Mouse (Mus musculus) heart, adult 18-20 months (tissue): ENCODE measurements around the gene Snx33. TPM values are rescaled to one million over a fixed set of nuclear protein-coding genes. Genes with fewer than 3 reads are reported as not detected.
A peak's percentile ranks its signal among the peaks of the same experiment; 100 is the strongest.
"Not testable (repeated sequence)": the region's sequence is repeated elsewhere in the genome, so short reads cannot be mapped to it uniquely, and the experiment has no call there.

Source experiments
- DNase-seq, 2 experiments: peaks; one replicate each; pipeline ENCODE4 v3.0.0; 2021 to 2022; ENCODE audit warnings: mixed read lengths in 1 of 2
- total RNA-seq, 2 experiments: library from RNA; stranded (reverse); gene quantifications; 2 replicates each; pipeline ENCODE4 v1.2.3; 2021

Gene Snx33
- total RNA-seq, 2 experiments from 2014 or later = 7.0 to 8.2 TPM

GRCm38 (mm10) chr9:56926025-56926360 lies 2.2 kb downstream of the Snx33 start:
- DNase-seq = no peak

GRCm38 (mm10) chr9:56925291-56926024 lies 2.7 kb downstream of the Snx33 start:
- peak; percentile 23 to 35 for DNase-seq

GRCm38 (mm10) chr9:56924651-56925027 lies 3.5 kb downstream of the Snx33 start:
- peak; percentile 94 to 96 for DNase-seq

- DNase-seq = no peak
Observed at GRCm38 (mm10) chr9:56923841-56924650, 4.1 kb downstream of the Snx33 start.

GRCm38 (mm10) chr9:56922746-56923145 lies 5.4 kb downstream of the Snx33 start:
- DNase-seq = no peak

- DNase-seq = no peak
Observed at GRCm38 (mm10) chr9:56918466-56918865, 9.7 kb downstream of the Snx33 start.

GRCm38 (mm10) chr9:56917131-56917530 lies 11.0 kb downstream of the Snx33 start:
- no peak for DNase-seq

- DNase-seq = peak; percentile 62 to 71
Observed at GRCm38 (mm10) chr9:56915695-56916410, 12.3 kb downstream of the Snx33 start.

GRCm38 (mm10) chr9:56915116-56915515 lies 13.1 kb downstream of the Snx33 start:
- DNase-seq = no peak

- DNase-seq = no peak
Observed at GRCm38 (mm10) chr9:56913991-56914390, 14.2 kb downstream of the Snx33 start.

GRCm38 (mm10) chr9:56911017-56911416 lies 17.2 kb downstream of the Snx33 start:
- no peak for DNase-seq

- not testable (repeated sequence) for DNase-seq
Observed at GRCm38 (mm10) chr9:56909991-56910390, 18.2 kb downstream of the Snx33 start.

GRCm38 (mm10) chr9:56907549-56907948 lies 20.6 kb downstream of the Snx33 start:
- DNase-seq = peak in 1 of 2 experiments; percentile 28

- DNase-seq = no peak
Observed at GRCm38 (mm10) chr9:56903662-56904061, 24.5 kb downstream of the Snx33 start.

- DNase-seq = no peak
Observed at GRCm38 (mm10) chr9:56901187-56901586, 27.0 kb downstream of the Snx33 start.

GRCm38 (mm10) chr9:56900571-56900970 lies 27.6 kb downstream of the Snx33 start:
- DNase-seq = peak in 1 of 2 experiments; percentile 53

- no peak for DNase-seq
Observed at GRCm38 (mm10) chr9:56900060-56900459, 28.1 kb downstream of the Snx33 start.

- DNase-seq = no peak
Observed at GRCm38 (mm10) chr9:56899409-56899808, 28.8 kb downstream of the Snx33 start.

GRCm38 (mm10) chr9:56896779-56897178 lies 31.4 kb downstream of the Snx33 start:
- no peak for DNase-seq

GRCm38 (mm10) chr9:56894006-56894405 lies 34.2 kb downstream of the Snx33 start:
- no peak for DNase-seq

GRCm38 (mm10) chr9:56893313-56893712 lies 34.9 kb downstream of the Snx33 start:
- no peak for DNase-seq

GRCm38 (mm10) chr9:56892111-56892510 lies 36.1 kb downstream of the Snx33 start:
- DNase-seq = no peak

GRCm38 (mm10) chr9:56891517-56892011 lies 36.6 kb downstream of the Snx33 start:
- peak; percentile 79 to 81 for DNase-seq
